Mouse (Mus musculus) intestine, postnatal 0 days (tissue): ENCODE results near the gene Becn1. TPM values are rescaled to one million over a fixed set of nuclear protein-coding genes. Genes with fewer than 3 reads are reported as not detected.
"Not testable (repeated sequence)": the region's sequence is repeated elsewhere in the genome, so short reads cannot be mapped to it uniquely, and the experiment has no call there.

Experiments used
- ATAC-seq: fragments of 200-750 bp; cut with Nextera tagmentation; 2 replicates; pipeline ENCODE4 v1.8.0; 2017; ENCODE audit warnings: mild to moderate bottlenecking, moderate TSS enrichment, moderate library complexity
- H3K27ac ChIP-seq: fragments of 300-500 bp; sonication (generic); 2 replicates; pipeline ENCODE4 v1.5.1; 2014; ENCODE audit warnings: mild to moderate bottlenecking, low read depth, low read length, moderate library complexity
- H3K27me3 ChIP-seq: fragments of 300-500 bp; sonication (generic); replicated peaks from 2 replicates; pipeline ENCODE4 v1.6.1; 2014; ENCODE audit warnings: low read length, mixed read lengths; ENCODE audit not compliant: control insufficient read depth, insufficient read depth
- H3K36me3 ChIP-seq: fragments of 300-500 bp; sonication (generic); 2 replicates; pipeline ENCODE4 v1.6.1; 2014; ENCODE audit warnings: mild to moderate bottlenecking, moderate library complexity; ENCODE audit not compliant: control insufficient read depth, insufficient read depth
- H3K4me1 ChIP-seq: fragments of 300-500 bp; sonication (generic); replicated peaks from 2 replicates; pipeline ENCODE4 v1.6.1; 2014; ENCODE audit warnings: antibody characterized with exemption, low read length, mixed read lengths; ENCODE audit not compliant: control insufficient read depth, insufficient read depth
- H3K4me2 ChIP-seq: fragments of 300-500 bp; sonication (generic); replicated peaks from 2 replicates; pipeline ENCODE4 v1.6.1; 2014; ENCODE audit warnings: low read depth, mild to moderate bottlenecking, moderate library complexity
- H3K4me3 ChIP-seq: fragments of 300-500 bp; sonication (generic); 2 replicates; pipeline ENCODE4 v1.5.1; 2014; ENCODE audit warnings: low read depth, low read length
- H3K9ac ChIP-seq: fragments of 300-500 bp; sonication (generic); 2 replicates; pipeline ENCODE4 v1.6.1; 2014; ENCODE audit warnings: mild to moderate bottlenecking, low read depth, low read length
- H3K9me3 ChIP-seq: fragments of 300-500 bp; sonication (generic); 2 replicates; pipeline ENCODE4 v1.6.1; 2016; ENCODE audit warnings: mixed run types; ENCODE audit not compliant: control insufficient read depth
- CTCF ChIP-seq: sonication (generic); IDR thresholded peaks from 2 replicates; pipeline ENCODE4 v1.5.1; 2016; ENCODE audit warnings: low read depth, mild to moderate bottlenecking, control low read depth, antibody characterized with exemption, moderate library complexity
- WGBS: fragments of 180-500 bp; shearing (Covaris S2); extraction: QIAGEN DNeasy Blood & Tissue Kit; methylation state at CpG from one replicate; pipeline ENCODE4 v1.1.7; 2014; 5-methylcytosine and 5-hydroxymethylcytosine counted together
- polyA plus RNA-seq: library from polyadenylated mRNA; unstranded; fragments of >200 nt; fragmentation: Nextera tagmentation; extraction: Ambion mirVana; gene quantifications from 2 replicates; pipeline ENCODE4 v1.2.1, GENCODE M21; 2015

Becn1 gene
- polyA plus RNA-seq, 1 experiment from 2014 or later: 117 TPM

DNA sequence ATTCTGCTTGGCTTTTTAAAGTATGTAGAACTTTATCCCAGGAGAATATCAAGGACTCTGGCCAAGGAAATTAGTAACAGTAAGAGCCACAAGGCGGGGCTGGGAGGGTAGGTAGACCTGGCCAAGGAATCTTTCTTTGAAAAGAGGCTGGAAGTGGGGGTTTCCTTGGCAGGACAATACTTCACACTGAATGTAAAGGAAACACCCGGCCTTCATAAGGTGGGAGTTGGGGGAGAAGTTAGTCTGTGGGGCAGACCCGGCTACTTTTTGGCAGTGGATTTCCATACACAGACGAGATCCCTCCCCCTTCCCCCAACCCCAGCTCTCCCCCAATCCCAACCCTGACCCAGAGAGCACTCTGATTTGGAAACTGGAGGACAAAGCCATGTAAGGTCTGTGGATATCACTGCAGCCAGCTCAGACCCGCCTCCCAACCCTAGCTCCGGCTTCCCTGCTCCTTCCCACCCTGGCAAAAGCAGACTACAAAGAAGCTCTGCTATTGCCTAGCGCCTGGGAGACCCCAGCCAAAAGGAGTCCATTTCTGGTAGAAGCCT is 28.4 kb upstream of the Becn1 start, which contains the start of gene Aoc3:
TSS of gene Aoc3 (plus strand) at position 235 of the 554 bp plus-strand sequence.
- ATAC-seq: no peak

DNA sequence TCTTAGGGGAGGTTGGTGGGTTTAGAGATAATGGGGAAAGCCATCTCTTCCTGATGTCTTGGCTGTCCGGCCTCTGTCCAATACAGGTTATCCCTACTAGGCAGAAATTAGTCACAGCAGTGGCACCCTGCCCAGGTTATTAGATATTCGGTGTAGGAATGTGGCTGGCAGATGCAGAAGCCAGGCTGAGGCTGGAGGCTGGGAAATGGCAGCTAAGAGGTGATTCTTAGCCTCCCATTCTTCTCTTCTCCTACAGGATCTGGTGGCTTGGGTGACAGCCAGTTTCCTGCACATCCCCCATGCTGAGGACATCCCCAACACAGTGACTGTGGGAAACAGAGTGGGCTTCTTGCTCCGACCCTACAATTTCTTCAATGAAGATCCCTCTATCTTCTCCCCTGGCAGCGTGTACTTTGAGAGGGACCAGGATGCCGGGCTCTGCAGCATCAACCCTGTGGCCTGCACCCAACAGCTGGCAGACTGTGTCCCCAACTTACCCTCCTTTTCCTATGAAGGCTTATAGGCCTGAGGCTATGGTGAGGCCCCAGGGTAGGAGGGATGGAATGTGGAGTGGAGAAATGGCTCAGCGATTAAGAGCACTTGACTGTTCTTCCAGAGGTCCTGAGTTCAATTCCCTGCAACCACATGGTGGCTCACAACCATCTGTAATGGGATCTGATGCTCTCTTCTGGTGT is 27.0 kb upstream of the Becn1 start:
- TF ChIP-seq CTCF: no peak
- Histone ChIP-seq H3K9ac (no peak overlapping the region), H3K36me3 (peaks cover 19% of the 10 kb centered on the region), H3K4me2 (no peak overlapping the region), H3K4me3 (no peak overlapping the region), H3K27me3 (no peaks in the 10 kb centered on the region), H3K4me1 (no peaks in the 10 kb centered on the region), H3K9me3 (no peaks in the 10 kb centered on the region), H3K27ac (no peak overlapping the region)
- 72% methylated on average over 6 of the region's 6 CpGs for WGBS
- no peak for ATAC-seq

More for the DNA sequence above, 28.4 kb upstream of the Becn1 start, which contains the start of gene Aoc3:
- 59% methylated on average over 7 of the region's 7 CpGs for WGBS
- Histone ChIP-seq H3K9me3 (no peaks in the 10 kb centered on the region), H3K27me3 (no peaks in the 10 kb centered on the region), H3K9ac (no peak within 1 kb of the TSS), H3K4me1 (no peaks in the 10 kb centered on the region), H3K36me3 (peaks cover 6% of the 10 kb centered on the region; the same call in 1 of the 2 replicates), H3K4me2 (peak within 1 kb of the TSS; percentile 44), H3K4me3 (peak within 1 kb of the TSS; percentile 14; the same call in 1 of the 2 replicates), H3K27ac (no peak within 1 kb of the TSS; the same call in 1 of the 2 replicates)
- no peak for TF ChIP-seq CTCF

DNA sequence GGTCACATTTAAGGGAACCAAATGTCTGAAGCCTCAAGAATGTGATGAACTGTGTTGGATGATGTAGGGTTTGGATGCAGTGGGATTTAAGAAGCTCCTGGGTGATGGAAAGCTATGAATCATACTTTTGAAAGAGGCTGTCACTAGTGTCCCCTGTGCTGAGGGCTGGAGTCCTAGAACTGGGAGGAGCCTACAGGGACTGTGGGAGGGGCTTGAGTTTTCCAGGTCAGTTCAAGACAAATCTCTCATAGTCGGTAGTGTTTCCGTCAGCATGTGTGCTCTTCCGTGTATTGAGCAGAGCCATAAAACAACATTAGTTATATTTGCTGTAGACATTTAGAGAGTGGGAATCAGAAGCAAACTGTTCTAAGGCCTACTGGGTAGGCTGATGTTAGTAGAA is 25.2 kb upstream of the Becn1 start:
- WGBS: 21% methylated on average over 3 of the region's 3 CpGs
- ATAC-seq: 0 out of 2 replicates have a peak, but pooled peaks have one; percentile 7
- no peak for TF ChIP-seq CTCF

DNA sequence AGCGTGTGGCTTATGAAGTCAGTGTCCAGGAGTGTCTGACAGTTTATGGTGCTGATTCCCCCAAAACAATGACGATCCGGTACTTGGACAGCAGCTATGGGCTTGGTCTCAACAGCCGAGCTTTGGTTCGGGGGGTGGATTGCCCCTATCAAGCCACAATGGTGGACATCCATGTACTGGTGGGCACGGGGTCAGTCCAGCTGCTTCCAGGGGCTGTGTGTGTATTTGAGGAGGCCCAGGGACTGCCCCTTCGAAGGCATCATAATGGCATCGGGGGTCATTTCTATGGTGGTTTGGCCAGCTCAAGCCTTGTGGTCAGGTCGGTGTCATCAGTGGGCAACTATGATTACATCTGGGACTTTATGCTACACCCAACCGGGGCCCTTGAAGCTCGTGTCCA is 24.1 kb upstream of the Becn1 start:
- Histone ChIP-seq H3K4me3 (no peak overlapping the region), H3K9ac (no peak overlapping the region), H3K27ac (no peak overlapping the region), H3K27me3 (no peaks in the 10 kb centered on the region), H3K4me2 (no peak overlapping the region), H3K36me3 (peaks cover 44% of the 10 kb centered on the region), H3K9me3 (no peaks in the 10 kb centered on the region), H3K4me1 (no peaks in the 10 kb centered on the region)
- WGBS: 87% methylated on average over 11 of the region's 11 CpGs
- no peak for TF ChIP-seq CTCF
- no peak for ATAC-seq

More for the DNA sequence above, 25.2 kb upstream of the Becn1 start:
- Histone ChIP-seq H3K9me3 (no peaks in the 10 kb centered on the region), H3K27me3 (no peaks in the 10 kb centered on the region), H3K4me3 (no peak overlapping the region), H3K4me1 (no peaks in the 10 kb centered on the region), H3K4me2 (no peak overlapping the region), H3K9ac (no peak overlapping the region), H3K36me3 (peaks cover 33% of the 10 kb centered on the region), H3K27ac (no peak overlapping the region)

DNA sequence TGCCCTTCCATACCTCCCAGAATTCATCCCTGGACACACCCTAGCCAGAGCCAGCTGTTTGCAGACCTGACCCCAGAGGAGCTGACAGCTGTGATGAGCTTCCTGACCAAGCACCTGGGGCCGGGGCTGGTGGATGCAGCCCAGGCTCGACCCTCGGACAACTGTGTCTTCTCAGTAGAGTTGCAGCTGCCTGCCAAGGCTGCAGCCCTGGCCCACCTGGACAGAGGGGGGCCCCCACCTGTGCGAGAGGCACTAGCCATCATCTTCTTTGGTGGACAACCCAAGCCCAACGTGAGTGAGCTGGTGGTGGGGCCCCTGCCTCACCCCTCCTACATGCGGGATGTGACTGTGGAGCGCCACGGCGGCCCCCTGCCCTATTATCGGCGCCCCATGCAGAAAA is 23.1 kb upstream of the Becn1 start:
- not testable (repeated sequence) for H3K9me3 ChIP-seq, H3K9ac ChIP-seq, H3K4me2 ChIP-seq, ATAC-seq, H3K27me3 ChIP-seq, H3K4me3 ChIP-seq, H3K4me1 ChIP-seq, H3K27ac ChIP-seq
- peaks cover 53% of the 10 kb centered on the region for H3K36me3 ChIP-seq
- WGBS: 88% methylated on average over 11 of the region's 11 CpGs

DNA sequence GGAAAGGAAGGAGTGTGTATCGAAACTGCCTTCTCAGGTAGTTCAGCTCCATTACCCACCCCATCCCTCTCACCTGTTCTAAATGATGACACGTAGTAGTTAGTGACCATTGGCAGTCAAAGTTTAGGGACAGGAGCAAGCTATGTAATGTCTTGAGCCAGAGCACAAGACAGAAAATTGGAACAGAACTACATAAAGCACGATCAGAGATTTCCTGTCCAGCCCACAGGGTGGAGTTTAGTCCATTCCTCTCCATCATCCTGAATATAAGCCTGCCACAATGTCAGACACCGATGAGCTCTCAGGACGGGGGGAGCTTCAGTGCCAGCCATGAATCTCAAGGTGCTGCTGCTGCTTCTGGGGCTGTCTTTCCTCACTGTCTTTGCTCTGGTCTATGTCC is 22.7 kb upstream of the Becn1 start, which contains the start of gene Aoc2:
TSS of gene Aoc2 (plus strand) at position 301 of the 400 bp plus-strand sequence.
- Histone ChIP-seq H3K4me2 (no peak within 1 kb of the TSS), H3K4me3 (no peak within 1 kb of the TSS), H3K36me3 (peaks cover 57% of the 10 kb centered on the region), H3K27ac (no peak within 1 kb of the TSS; the same call in 1 of the 2 replicates), H3K9me3 (no peaks in the 10 kb centered on the region), H3K4me1 (no peaks in the 10 kb centered on the region), H3K9ac (no peak within 1 kb of the TSS), H3K27me3 (no peaks in the 10 kb centered on the region)
- WGBS: 81% methylated on average over 5 of the region's 5 CpGs
- TF ChIP-seq CTCF: no peak
- no peak for ATAC-seq
